Mouse (Mus musculus) lung, postnatal 0 days (tissue): ENCODE results near the gene Nectin2.

ENCODE experiments used
- CTCF ChIP-seq: IDR thresholded peaks from 2 replicates; pipeline ENCODE4 v1.5.1; 2016; ENCODE audit warnings: antibody characterized with exemption, mild to moderate bottlenecking
- EP300 ChIP-seq: IDR thresholded peaks from 2 replicates; pipeline ENCODE4 v1.6.1; 2016; ENCODE audit warnings: antibody characterized with exemption, mild to moderate bottlenecking, control low read depth

GRCm38 (mm10) chr7:19683771-19684201 lies 66.5 kb downstream of the Nectin2 start:
- TF ChIP-seq EP300 (peak; percentile 79), CTCF (no peak)
